Mouse (Mus musculus) midbrain, embryonic 14.5 days (tissue): ENCODE data around the gene Siglece. TPM values are rescaled to one million over a fixed set of nuclear protein-coding genes. Genes with fewer than 3 reads are reported as not detected.

Experiments used
- ATAC-seq: fragments of 200-750 bp; cut with Nextera tagmentation; 2 replicates; pipeline ENCODE4 v1.8.0; 2017; ENCODE audit warnings: moderate number of reproducible peaks, moderate library complexity; ENCODE audit not compliant: low FRiP score, low TSS enrichment
- DNase-seq: peaks from one replicate; pipeline ENCODE4 v3.0.0-alpha.2; 2015
- H3K27ac ChIP-seq: fragments of 300-500 bp; sonication (generic); replicated peaks from 2 replicates; pipeline ENCODE4 v1.5.1; 2014; ENCODE audit warnings: mild to moderate bottlenecking, low read depth, low read length, moderate library complexity
- H3K27me3 ChIP-seq: fragments of 300-500 bp; sonication (generic); 2 replicates; pipeline ENCODE4 v1.6.1; 2014; ENCODE audit warnings: low read length, control low read depth, mixed read lengths; ENCODE audit not compliant: control insufficient read depth, insufficient read depth
- H3K36me3 ChIP-seq: fragments of 300-500 bp; sonication (generic); 2 replicates; pipeline ENCODE4 v1.6.1; 2014; ENCODE audit warnings: low read length, control low read depth; ENCODE audit not compliant: control insufficient read depth, insufficient read depth
- H3K4me1 ChIP-seq: fragments of 300-500 bp; sonication (generic); 2 replicates; pipeline ENCODE4 v1.6.1; 2014; ENCODE audit warnings: mild to moderate bottlenecking, antibody characterized with exemption, low read length, control low read depth; ENCODE audit not compliant: control insufficient read depth, insufficient read depth
- H3K4me2 ChIP-seq: fragments of 300-500 bp; sonication (generic); 2 replicates; pipeline ENCODE4 v1.6.1; 2014; ENCODE audit warnings: mild to moderate bottlenecking, low read length, moderate library complexity
- H3K4me3 ChIP-seq: fragments of 300-500 bp; sonication (generic); replicated peaks from 2 replicates; pipeline ENCODE4 v1.5.1; 2014; ENCODE audit warnings: low read depth, low read length
- H3K9ac ChIP-seq: fragments of 300-500 bp; sonication (generic); replicated peaks from 2 replicates; pipeline ENCODE4 v1.6.1; 2014; ENCODE audit warnings: mild to moderate bottlenecking, low read length, moderate library complexity
- H3K9me3 ChIP-seq: fragments of 300-500 bp; sonication (generic); 2 replicates; pipeline ENCODE4 v1.6.1; 2016; ENCODE audit warnings: low read length, control low read depth, mixed read lengths; ENCODE audit not compliant: control insufficient read depth
- WGBS: fragments of 180-500 bp; shearing (Covaris S2); extraction: QIAGEN DNeasy Blood & Tissue Kit; methylation state at CpG from one replicate; pipeline ENCODE4 v1.1.7; 2014; 5-methylcytosine and 5-hydroxymethylcytosine counted together
- polyA plus RNA-seq: library from polyadenylated mRNA; unstranded; fragments of >200 nt; fragmentation: Nextera tagmentation; extraction: Ambion mirVana; gene quantifications from 2 replicates; pipeline ENCODE4 v1.2.1, GENCODE M21; 2014

Gene Siglece
- polyA plus RNA-seq, 1 experiment from 2014 or later, result 0.21 TPM

GRCm38 (mm10) chr7:43622927-43623326 lies 37.0 kb downstream of the Siglece start:
- Histone ChIP-seq H3K36me3 (no peaks in the 10 kb centered on the region), H3K9me3 (no peaks in the 10 kb centered on the region), H3K4me2 (no peak overlapping the region), H3K9ac (no peak overlapping the region), H3K4me1 (no peaks in the 10 kb centered on the region), H3K27ac (no peak overlapping the region), H3K27me3 (no peaks in the 10 kb centered on the region), H3K4me3 (no peak overlapping the region)
- DNase-seq, result no peak
- whole genome bisulfite sequencing, result 86% methylated on average over 7 of the region's 7 CpGs
- no peak for ATAC-seq

DNA sequence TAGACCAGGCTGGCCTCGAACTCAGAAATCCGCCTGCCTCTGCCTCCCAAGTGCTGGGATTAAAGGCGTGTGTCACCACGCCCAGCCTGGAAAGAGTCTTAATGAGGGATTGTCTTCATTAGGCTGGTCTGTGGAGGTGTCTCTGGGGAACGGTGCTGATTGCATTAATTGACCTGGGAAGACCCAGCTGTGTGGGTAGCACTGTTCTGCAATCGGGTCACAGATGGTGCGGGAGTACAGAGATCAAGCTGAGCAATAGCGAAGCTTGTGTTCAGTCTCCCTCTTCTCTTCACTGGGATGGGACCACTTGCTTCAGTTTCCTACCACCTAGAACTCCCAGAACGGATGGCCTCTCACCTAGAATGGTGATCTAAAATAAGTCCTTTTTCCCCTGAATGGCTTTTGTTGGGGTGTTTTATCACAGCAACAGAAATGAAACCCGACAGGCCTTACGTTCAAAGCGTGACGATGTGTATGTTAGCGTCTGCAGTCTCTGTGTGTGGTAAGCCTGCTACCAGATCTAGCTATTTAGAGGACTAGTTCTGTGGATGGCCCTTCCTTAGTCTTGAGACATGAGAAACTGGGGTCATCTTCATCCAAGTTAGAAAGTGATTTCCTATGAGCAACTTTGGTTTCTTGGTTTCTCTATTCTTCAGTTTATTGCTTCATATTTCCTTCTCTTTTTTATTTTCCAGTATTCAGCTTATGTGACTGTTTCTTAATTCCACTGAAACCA lies 46.0 kb downstream of the Siglece start:
- Histone ChIP-seq H3K27me3 (no peaks in the 10 kb centered on the region), H3K36me3 (no peaks in the 10 kb centered on the region), H3K4me1 (no peaks in the 10 kb centered on the region), H3K27ac (no peak overlapping the region), H3K9ac (no peak overlapping the region), H3K4me2 (no peak overlapping the region), H3K9me3 (no peaks in the 10 kb centered on the region), H3K4me3 (no peak overlapping the region)
- ATAC-seq (no peak), DNase-seq (no peak)
- 84% methylated on average over 14 of the region's 14 CpGs for WGBS

DNA sequence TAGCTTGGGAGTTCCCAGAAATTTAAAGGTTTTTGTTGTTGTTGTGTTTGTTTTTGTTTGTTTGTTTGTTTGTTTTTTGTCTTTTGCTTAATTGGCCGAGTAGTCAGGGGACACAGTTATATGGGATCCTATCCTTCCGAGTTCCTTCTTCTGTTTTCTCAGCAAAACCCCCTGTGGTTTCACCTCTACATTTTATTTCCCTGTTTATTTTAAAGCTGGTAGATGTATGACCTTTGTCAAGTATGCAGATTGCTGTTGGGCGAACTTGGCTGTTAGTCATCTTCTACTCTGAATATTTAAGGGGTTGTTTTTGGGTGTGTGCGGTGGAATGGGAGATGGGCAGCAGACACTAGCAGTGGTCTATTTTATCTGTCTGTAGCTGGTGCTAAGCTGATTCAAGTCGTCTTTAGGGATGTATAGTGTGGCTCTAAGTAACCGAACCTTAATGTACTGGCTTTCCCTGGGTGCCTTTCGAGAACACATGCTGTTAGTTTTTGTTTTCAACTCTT lies 51.6 kb downstream of the Siglece start:
- Histone ChIP-seq H3K4me2 (no peak overlapping the region), H3K36me3 (no peaks in the 10 kb centered on the region), H3K9ac (no peak overlapping the region), H3K27ac (no peak overlapping the region), H3K9me3 (no peaks in the 10 kb centered on the region), H3K4me1 (peaks cover 6% of the 10 kb centered on the region), H3K4me3 (no peak overlapping the region), H3K27me3 (no peaks in the 10 kb centered on the region)
- WGBS, result 85% methylated on average over 7 of the region's 7 CpGs
- ATAC-seq (no peak), DNase-seq (no peak)

DNA sequence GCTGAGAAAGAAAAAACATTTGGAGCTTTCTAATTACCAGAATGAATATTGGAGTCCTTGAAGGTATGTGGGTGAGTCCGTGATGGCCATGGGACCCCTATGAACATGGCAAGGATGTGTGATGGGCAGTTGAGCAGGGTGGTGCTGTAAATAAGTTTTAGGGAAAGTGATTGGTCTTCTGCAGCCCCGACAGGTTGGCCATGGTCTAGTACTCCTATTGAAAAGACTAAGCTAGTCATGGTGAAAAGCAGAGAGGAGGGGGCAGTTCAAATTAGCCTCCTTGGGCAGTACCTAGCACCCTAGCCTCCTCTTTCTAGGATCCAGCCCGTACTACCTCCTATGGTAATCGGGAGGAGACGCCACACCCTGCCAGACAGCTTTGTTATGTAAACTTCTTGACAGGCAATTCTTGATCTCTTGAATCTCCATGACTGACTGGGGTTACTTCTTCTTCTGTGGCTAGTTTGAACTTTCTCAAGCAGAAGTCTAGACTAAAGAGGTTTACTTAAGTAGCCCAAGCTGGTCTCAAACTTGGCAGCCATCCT lies 52.1 kb downstream of the Siglece start:
- Histone ChIP-seq H3K4me1 (peaks cover 6% of the 10 kb centered on the region), H3K27ac (no peak overlapping the region), H3K27me3 (no peaks in the 10 kb centered on the region), H3K9me3 (no peaks in the 10 kb centered on the region), H3K36me3 (no peaks in the 10 kb centered on the region), H3K9ac (no peak overlapping the region), H3K4me2 (peak overlapping the region; percentile 79), H3K4me3 (no peak overlapping the region; the same call in 1 of the 2 replicates)
- ATAC-seq (no peak), DNase-seq (no peak)
- WGBS, result 29% methylated on average over 5 of the region's 5 CpGs

DNA sequence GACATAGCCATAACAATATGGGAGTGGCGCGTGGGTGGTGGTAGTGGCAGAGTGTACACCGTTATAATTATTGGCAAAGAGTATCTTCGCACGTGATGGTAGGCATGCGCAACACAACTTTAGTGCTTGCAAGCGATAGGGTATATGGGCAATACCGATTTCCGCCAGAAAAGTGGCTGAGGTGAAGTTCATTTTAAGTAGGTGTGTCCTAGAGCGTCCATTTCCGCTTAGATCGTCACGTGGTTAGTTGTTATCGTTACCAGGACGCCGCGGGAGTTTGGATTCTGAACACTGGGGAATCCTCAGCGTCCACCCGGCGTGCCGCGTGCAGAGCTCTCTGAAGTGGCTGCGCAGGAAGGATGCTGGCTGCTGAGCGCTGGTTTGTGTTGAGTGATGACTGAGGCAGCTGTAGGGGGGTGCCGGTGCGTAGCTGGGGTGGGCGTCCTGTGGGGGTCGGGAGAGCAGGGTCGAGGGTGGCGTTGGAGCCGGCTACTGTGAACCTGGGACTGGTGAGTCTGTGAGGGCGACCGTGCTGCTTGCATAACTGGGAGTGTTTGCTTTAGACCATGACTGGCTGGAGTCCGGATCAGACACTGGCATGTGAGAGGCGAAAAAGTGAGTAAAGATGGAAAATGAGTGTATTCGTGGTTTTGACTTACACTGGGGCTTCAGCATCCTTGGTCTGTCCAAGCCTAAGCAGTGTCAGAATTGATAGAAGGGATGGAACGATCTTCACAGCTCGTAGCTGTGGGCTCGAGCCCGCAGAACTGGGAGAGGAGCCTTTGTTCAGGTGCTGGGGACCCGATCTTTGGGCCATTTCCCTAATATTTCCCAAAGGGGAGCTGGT lies 52.8 kb downstream of the Siglece start, which contains the start of gene Zfp819:
TSS of gene Zfp819 (plus strand) at position 274 of the 847 bp plus-strand sequence.
- DNase-seq (peak; percentile 85), ATAC-seq (peak; percentile 79)
- WGBS, result 13% methylated on average over 41 of the region's 41 CpGs
- Histone ChIP-seq H3K4me1 (peaks cover 12% of the 10 kb centered on the region), H3K9ac (peak within 1 kb of the TSS; percentile 44; the same call in 1 of the 2 replicates), H3K27ac (no peak within 1 kb of the TSS), H3K4me2 (peak within 1 kb of the TSS; percentile 79), H3K36me3 (no peaks in the 10 kb centered on the region), H3K9me3 (no peaks in the 10 kb centered on the region), H3K4me3 (peak within 1 kb of the TSS; percentile 40), H3K27me3 (no peaks in the 10 kb centered on the region)

GRCm38 (mm10) chr7:43601884-43602283 lies 58.1 kb downstream of the Siglece start:
- WGBS, result 13% methylated on average over 5 of the region's 5 CpGs
- Histone ChIP-seq H3K9ac (no peak overlapping the region), H3K4me2 (no peak overlapping the region), H3K36me3 (no peaks in the 10 kb centered on the region), H3K9me3 (no peaks in the 10 kb centered on the region), H3K27me3 (no peaks in the 10 kb centered on the region), H3K4me3 (no peak overlapping the region), H3K27ac (no peak overlapping the region), H3K4me1 (peaks cover 8% of the 10 kb centered on the region; the same call in 1 of the 2 replicates)
- DNase-seq (no peak), ATAC-seq (no peak)

Other genes starting within 250 kb of the Siglece start
- gene Lim2, start 232.5 kb downstream of the Siglece start, polyA plus RNA-seq, result not detected in 2 replicates
- gene Nkg7, start 223.1 kb downstream of the Siglece start, polyA plus RNA-seq, result not detected in 2 replicates
- not detected in 2 replicates for gene Cldnd2, start 219.4 kb downstream of the Siglece start, polyA plus RNA-seq
- gene Etfb, start 216.1 kb downstream of the Siglece start, polyA plus RNA-seq, result 101 and 120 TPM in 2 replicates
- gene Gm45233, start 216.0 kb downstream of the Siglece start, polyA plus RNA-seq, result not detected in 2 replicates
- 8.0 and 12.5 TPM in 2 replicates for gene Vsig10l, start 197.0 kb downstream of the Siglece start, polyA plus RNA-seq
- gene Iglon5, start 170.1 kb downstream of the Siglece start, polyA plus RNA-seq, result 8.8 and 12.1 TPM in 2 replicates
- not detected in 2 replicates for gene 4931406B18Rik, start 154.2 kb downstream of the Siglece start, polyA plus RNA-seq
- gene Cd33, start 115.7 kb downstream of the Siglece start, polyA plus RNA-seq, result 0.38 and 0.65 TPM in 2 replicates
- 7.0 and 10.3 TPM in 2 replicates for gene Zfp658, start 97.9 kb downstream of the Siglece start, polyA plus RNA-seq
- 14.5 and 19.4 TPM in 2 replicates for gene Zfp719, start 80.6 kb downstream of the Siglece start, polyA plus RNA-seq
- gene Zfp819, start 53.0 kb downstream of the Siglece start, polyA plus RNA-seq, result 0.27 and 0.54 TPM in 2 replicates
- 0.15 TPM in 1 of 2 replicates, not detected in the other for gene Ceacam18, start 25.5 kb downstream of the Siglece start, polyA plus RNA-seq
- 16.6 and 23.4 TPM in 2 replicates for gene Ctu1, start 11.9 kb upstream of the Siglece start, polyA plus RNA-seq
- gene Klk14, start 30.3 kb upstream of the Siglece start, polyA plus RNA-seq, result not detected in 2 replicates
- gene Klk13, start 52.4 kb upstream of the Siglece start, polyA plus RNA-seq, result not detected in 2 replicates
- not detected in 2 replicates for gene Klk12, start 108.7 kb upstream of the Siglece start, polyA plus RNA-seq
- not detected in 2 replicates for gene Klk11, start 114.4 kb upstream of the Siglece start, polyA plus RNA-seq
- gene Klk10, start 120.9 kb upstream of the Siglece start, polyA plus RNA-seq, result not detected in 2 replicates
- gene Klk9, start 131.7 kb upstream of the Siglece start, polyA plus RNA-seq, result not detected in 2 replicates
- gene Klk8, start 137.4 kb upstream of the Siglece start, polyA plus RNA-seq, result 6.2 and 6.7 TPM in 2 replicates
- gene Klk7, start 151.1 kb upstream of the Siglece start, polyA plus RNA-seq, result not detected in 2 replicates
- not detected in 2 replicates for gene Klk6, start 164.3 kb upstream of the Siglece start, polyA plus RNA-seq
- gene Klk5, start 181.8 kb upstream of the Siglece start, polyA plus RNA-seq, result not detected in 2 replicates
- gene Klk4, start 221.0 kb upstream of the Siglece start, polyA plus RNA-seq, result not detected in 2 replicates